Comparison of ENCODE assay signal across 21 mouse cellular contexts in genomic region chr3:94964989-94965388, GRCm38 (mm10). TPM values are rescaled to one million over a fixed set of nuclear protein-coding genes. Genes with fewer than 3 reads are reported as not detected.
DNase-seq lines count a peak whose midpoint lies in the region; ATAC-seq and TF ChIP-seq lines count a peak whose summit lies in the region.
"Had no signal": no experiment of that assay in that cellular context is flagged by ENCODE, and none has a peak within 500 bp of the region (broad histone marks: within the 10 kb centered on the region; RNA-seq: fewer than 3 reads in every experiment).

No protein-coding gene starts in this region.

- no peak for TF ChIP-seq CTCF in CH12.LX (conservative IDR thresholded peaks at IDR 0.05 in 1 of 2, IDR thresholded peaks at IDR 0.05 in 1 of 2; ENCODE audit: low read depth in 2 of 2, low read length in 2 of 2)

- in situ Hi-C loops in CH12.LX (cut with MboI; ENCODE audit: low pct_ligation_motif_present, low pct_unique_long_range_greater_than_20kb, low sequenced_read_pairs): no loop called here

- peak; percentile 79 for TF ChIP-seq EP300 in CH12.LX (IDR thresholded peaks at IDR 0.05; ENCODE audit: low read length)

- ATAC-seq in hindbrain, embryonic 12.5 days (ENCODE audit: low FRiP score): no peak
- ATAC-seq: CD4-positive, CD25-positive, alpha-beta regulatory T cell, adult 4 months; forebrain, embryonic 13.5 days; forebrain, embryonic 15.5 days; forebrain, postnatal 0 days had no signal

- TF ChIP-seq POLR2A in CH12.LX (IDR thresholded peaks at IDR 0.05; ENCODE audit: low read depth, low read length): no peak

- dilution Hi-C loops in CH12.LX (cut with MboI; ENCODE audit: extremely low pct_ligation_motif_present, extremely low pct_unique_long_range_greater_than_20kb, low sequenced_read_pairs): no loop called here

- no peaks in the 10 kb centered on the region for H3K9me3 ChIP-seq in CH12.LX (replicated peaks; ENCODE audit: low read length)
- no peaks in the 10 kb centered on the region for H3K9me3 ChIP-seq in hindbrain, embryonic 12.5 days (replicated peaks)
- H3K9me3 ChIP-seq: embryonic facial prominence, embryonic 10.5 days; embryonic facial prominence, embryonic 12.5 days; forebrain, embryonic 13.5 days; forebrain, embryonic 15.5 days had no signal

- H3K9ac ChIP-seq in CH12.LX (ENCODE audit: insufficient read depth, low read depth): no peak overlapping the region
- no peak overlapping the region for H3K9ac ChIP-seq in hindbrain, embryonic 12.5 days
- H3K9ac ChIP-seq: embryonic facial prominence, embryonic 12.5 days; forebrain, embryonic 13.5 days; forebrain, embryonic 15.5 days; forebrain, postnatal 0 days had no signal

- no peaks in the 10 kb centered on the region for H3K79me2 ChIP-seq in CH12.LX (replicated peaks; ENCODE audit: control insufficient read depth, extremely low read depth, insufficient read depth, poor library complexity, severe bottlenecking)

- H3K36me3 ChIP-seq in CH12.LX (replicated peaks in 1 of 2; ENCODE audit: control insufficient read depth in 1 of 2, insufficient read depth in 1 of 2, low read length in 1 of 2): peaks cover 0 to 24% of the 10 kb centered on the region in 2 experiments
- peaks cover 2% of the 10 kb centered on the region; the same call in 1 of the 2 replicates for H3K36me3 ChIP-seq in splenic B cell, adult 2 months (ENCODE audit: control insufficient read depth, insufficient read depth, low read length, poor library complexity, severe bottlenecking)
- H3K36me3 ChIP-seq in hindbrain, embryonic 12.5 days: no peaks in the 10 kb centered on the region
- H3K36me3 ChIP-seq: embryonic facial prominence, embryonic 10.5 days; embryonic facial prominence, embryonic 12.5 days; forebrain, embryonic 15.5 days had no signal

- no peaks in the 10 kb centered on the region for H3K27me3 ChIP-seq in CH12.LX (replicated peaks)
- no peaks in the 10 kb centered on the region for H3K27me3 ChIP-seq in splenic B cell, adult 2 months (ENCODE audit: control insufficient read depth, insufficient read depth, low read length, poor library complexity, severe bottlenecking)
- no peaks in the 10 kb centered on the region for H3K27me3 ChIP-seq in hindbrain, embryonic 12.5 days
- H3K27me3 ChIP-seq: embryonic facial prominence, embryonic 12.5 days; forebrain, embryonic 13.5 days; forebrain, embryonic 15.5 days had no signal

- peaks cover 14 to 44% of the 10 kb centered on the region in 2 experiments for H3K4me1 ChIP-seq in CH12.LX (ENCODE audit: control insufficient read depth in 1 of 2, insufficient read depth in 2 of 2)
- no peaks in the 10 kb centered on the region for H3K4me1 ChIP-seq in hindbrain, embryonic 12.5 days
- H3K4me1 ChIP-seq: embryonic facial prominence, embryonic 10.5 days; embryonic facial prominence, embryonic 12.5 days; forebrain, embryonic 13.5 days; forebrain, embryonic 15.5 days had no signal

- DNase-seq in spleen, postnatal 36 days (ENCODE audit: low spot score in 2 of 2): peak; percentile 34 to 42
- DNase-seq in spleen, postnatal 4 days (ENCODE audit: low spot score in 2 of 2): no peak
- peak; percentile 80 for DNase-seq in CH12.LX (ENCODE audit: extremely low read depth)
- peak; percentile 61 for DNase-seq in splenic B cell, adult 2 months (ENCODE audit: low read depth, low spot score)
- no peak for DNase-seq in c-Kit-positive CD71-positive TER-119-positive erythroid progenitor cells, embryonic 14.5 days (ENCODE audit: low spot score)
- DNase-seq: adrenal gland, adult 2 months; adrenal gland, postnatal 10 days; adrenal gland, postnatal 25 days; cerebellum, adult 11 months; cerebellum, adult 18-20 months; cerebellum, adult 8-10 months; cerebellum, adult 9-11 months; cerebellum, postnatal 14 days; cerebellum, postnatal 36 days; forebrain, postnatal 0 days had no signal

- peak overlapping the region; percentile 8; the same call in 1 of the 2 replicates for H3K27ac ChIP-seq in CH12.LX (ENCODE audit: insufficient read depth, low read depth)
- H3K27ac ChIP-seq in hindbrain, embryonic 12.5 days: no peak overlapping the region
- H3K27ac ChIP-seq: embryonic facial prominence, embryonic 10.5 days; embryonic facial prominence, embryonic 12.5 days; forebrain, embryonic 13.5 days; forebrain, embryonic 15.5 days had no signal

- no peak overlapping the region for H3K4me3 ChIP-seq in CH12.LX (replicated peaks in 1 of 3; ENCODE audit: low read depth in 2 of 3, low read length in 2 of 3, poor library complexity in 1 of 3)
- H3K4me3 ChIP-seq in hindbrain, embryonic 12.5 days: no peak overlapping the region
- H3K4me3 ChIP-seq: embryonic facial prominence, embryonic 10.5 days; embryonic facial prominence, embryonic 12.5 days; forebrain, embryonic 13.5 days; forebrain, embryonic 15.5 days had no signal

- TF ChIP-seq RAD21 in CH12.LX (IDR thresholded peaks at IDR 0.05; ENCODE audit: low read depth, low read length): no peak

- 97% methylated on average over 1 of the region's 1 CpGs for WGBS in hindbrain, embryonic 12.5 days

- H3K4me2 ChIP-seq in CH12.LX (ENCODE audit: insufficient read depth, low read depth, poor library complexity, severe bottlenecking): no peak overlapping the region
- H3K4me2 ChIP-seq in hindbrain, embryonic 12.5 days (replicated peaks): no peak overlapping the region
- H3K4me2 ChIP-seq: embryonic facial prominence, embryonic 12.5 days; forebrain, embryonic 13.5 days; forebrain, embryonic 15.5 days had no signal

TF ChIP-seq in CH12.LX, 34 proteins besides CTCF, POLR2A, EP300 and RAD21:
- TF ChIP-seq RCOR1 (conservative IDR thresholded peaks at IDR 0.05; ENCODE audit: low read depth, low read length) (0 out of 2 replicates have a peak, but pooled peaks have one; percentile 22), JUND (conservative IDR thresholded peaks at IDR 0.05; ENCODE audit: low read depth, low read length) (peak; percentile 68), IRF4 (IDR thresholded peaks at IDR 0.05; ENCODE audit: low read depth, low read length) (peak; percentile 76), MEF2A (IDR thresholded peaks at IDR 0.05; ENCODE audit: borderline replicate concordance, low read depth, low read length) (peak; percentile 71; the same call in 1 of the 2 replicates), ETS1 (conservative IDR thresholded peaks at IDR 0.05; ENCODE audit: low read depth, low read length) (peak; percentile 43), SIN3A (IDR thresholded peaks at IDR 0.05; ENCODE audit: low read length) (no peak), MYC (IDR thresholded peaks at IDR 0.05; ENCODE audit: low read depth, low read length) (peak; percentile 57; the same call in 1 of the 2 replicates), JUN (IDR thresholded peaks at IDR 0.05; ENCODE audit: insufficient read depth, low read depth, low read length) (peak; percentile 25; the same call in 1 of the 2 replicates), GABPA (IDR thresholded peaks at IDR 0.05; ENCODE audit: insufficient replicate concordance, low read depth, low read length) (no peak), BHLHE40 (IDR thresholded peaks at IDR 0.05; ENCODE audit: low read depth, low read length) (peak; percentile 38; the same call in 1 of the 2 replicates), MXI1 (IDR thresholded peaks at IDR 0.05; ENCODE audit: low read depth, low read length) (no peak)

RNA-seq across cellular contexts. Expression of gene Pi4kb, which starts 9.5 kb away (rescaled TPM):
- 39.2 and 44.7 TPM in 2 replicates for total RNA-seq in CH12.LX (2012; rRNA removed)
- total RNA-seq in CH12.LX (2014; rRNA removed): 21.2 and 24.0 TPM in 2 replicates
- polyA plus RNA-seq in CH12.LX (2012; ENCODE audit: insufficient read length, low read depth): 30.7 and 31.3 TPM in 2 replicates
- 24.8 and 26.9 TPM in 2 replicates for polyA plus RNA-seq in hindbrain, embryonic 12.5 days (2016; fragmentation: Nextera tagmentation; extraction: Ambion mirVana)

RNA-seq across cellular contexts. Expression of gene Rfx5, which starts 11.1 kb away (rescaled TPM):
- 11.4 and 11.8 TPM in 2 replicates for total RNA-seq in CH12.LX (2012; rRNA removed)
- 14.0 and 15.4 TPM in 2 replicates for total RNA-seq in CH12.LX (2014; rRNA removed)
- 19.9 and 22.0 TPM in 2 replicates for polyA plus RNA-seq in CH12.LX (2012; ENCODE audit: insufficient read length, low read depth)
- 9.1 and 9.2 TPM in 2 replicates for polyA plus RNA-seq in hindbrain, embryonic 12.5 days (2016; fragmentation: Nextera tagmentation; extraction: Ambion mirVana)

RNA-seq across cellular contexts. Expression of gene Selenbp1, which starts 32.1 kb away (rescaled TPM):
- total RNA-seq in CH12.LX (2012; rRNA removed) (0.08 and 0.25 TPM in 2 replicates), CH12.LX (2014; rRNA removed) (not detected in 2 replicates)
- not detected in 2 replicates for polyA plus RNA-seq in CH12.LX (2012; ENCODE audit: insufficient read length, low read depth)
- 11.7 and 12.2 TPM in 2 replicates for polyA plus RNA-seq in hindbrain, embryonic 12.5 days (2016; fragmentation: Nextera tagmentation; extraction: Ambion mirVana)

RNA-seq across cellular contexts. Expression of gene Zfp687, which starts 50.3 kb away (rescaled TPM):
- total RNA-seq in CH12.LX (2012; rRNA removed) (10.8 and 11.1 TPM in 2 replicates), CH12.LX (2014; rRNA removed) (3.3 and 4.2 TPM in 2 replicates)
- polyA plus RNA-seq in CH12.LX (2012; ENCODE audit: insufficient read length, low read depth): 12.6 and 13.5 TPM in 2 replicates
- 31.8 and 32.8 TPM in 2 replicates for polyA plus RNA-seq in hindbrain, embryonic 12.5 days (2016; fragmentation: Nextera tagmentation; extraction: Ambion mirVana)

Comparison
In these comparisons a context has a peak if more than half of its experiments do, and no peak if none do; other contexts are left out.
1. DNase-seq: peak in spleen, postnatal 36 days (2 of 2), CH12.LX (single experiment) and splenic B cell, adult 2 months (single experiment); none in spleen, postnatal 4 days (0 of 2) and c-Kit-positive CD71-positive TER-119-positive erythroid progenitor cells, embryonic 14.5 days (single experiment).
2. RNA of gene Selenbp1, which starts 32.1 kb away (polyA plus RNA-seq): 11.7 to 12.2 TPM in hindbrain, embryonic 12.5 days; not detected in CH12.LX; every median in the first group is over 10 times any median in the second.